Mouse (Mus musculus): ENCODE measurements around the gene Rundc3a.

Gene Rundc3a

DNA sequence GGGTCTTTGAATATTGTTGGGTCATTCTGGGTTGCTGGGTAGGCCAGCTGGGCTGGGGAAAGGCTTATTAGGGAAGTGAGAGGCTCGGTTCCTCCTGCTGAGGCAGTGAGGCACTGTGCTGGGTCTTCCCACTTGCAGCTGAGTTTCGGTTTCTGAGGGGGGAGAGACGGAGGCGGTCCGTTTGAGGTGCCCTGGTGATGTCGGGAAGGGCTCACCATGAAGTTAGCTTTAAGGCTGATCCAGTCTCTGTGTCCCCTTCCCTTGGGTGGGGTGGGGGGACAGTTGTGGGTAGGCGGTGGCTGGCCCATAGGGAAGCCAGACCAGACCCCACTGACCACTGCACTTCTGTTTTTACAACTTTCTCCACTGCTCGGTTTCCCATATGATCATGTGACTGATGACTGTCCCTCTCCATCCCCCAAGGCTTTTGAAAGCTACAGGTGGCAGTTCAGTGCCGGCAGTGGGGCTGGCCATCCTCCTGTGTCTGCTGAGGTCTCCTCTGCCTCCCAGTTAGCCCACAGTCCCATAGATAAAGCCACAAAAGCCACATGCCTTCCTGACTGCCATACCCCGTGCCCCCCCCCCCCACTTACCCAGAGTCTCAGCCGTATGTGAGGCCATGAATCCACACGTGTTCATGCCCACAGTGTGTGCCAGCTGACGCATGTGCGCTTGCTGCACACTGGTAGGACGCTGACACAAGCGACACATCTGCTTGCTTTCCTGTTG lies 39.1 kb downstream of the Rundc3a start:
- in situ Hi-C loops (cut with MboI, MseI) = loop anchor here (5.0 kb wide), 1 partner anchor 120 kb away; no protein-coding TSS in a partner anchor

DNA sequence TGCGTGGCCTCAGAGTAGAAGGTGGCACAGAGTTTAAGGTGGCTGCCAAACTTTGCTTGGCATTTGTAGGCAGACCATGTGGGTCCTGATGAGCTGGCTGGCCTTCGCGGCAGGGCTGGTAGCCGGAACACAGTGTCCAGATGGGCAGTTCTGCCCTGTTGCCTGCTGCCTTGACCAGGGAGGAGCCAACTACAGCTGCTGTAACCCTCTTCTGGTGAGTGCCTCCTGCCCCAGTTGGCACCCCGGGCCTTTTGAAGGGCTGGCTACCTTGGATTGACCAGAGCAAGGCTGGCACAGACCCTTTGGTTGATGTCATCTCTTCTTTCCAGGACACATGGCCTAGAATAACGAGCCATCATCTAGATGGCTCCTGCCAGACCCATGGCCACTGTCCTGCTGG lies 39.7 kb downstream of the Rundc3a start:
- in situ Hi-C loops (cut with MboI, MseI) = loop anchor here (5.0 kb wide), 1 partner anchor 121 kb away; no protein-coding TSS in a partner anchor

DNA sequence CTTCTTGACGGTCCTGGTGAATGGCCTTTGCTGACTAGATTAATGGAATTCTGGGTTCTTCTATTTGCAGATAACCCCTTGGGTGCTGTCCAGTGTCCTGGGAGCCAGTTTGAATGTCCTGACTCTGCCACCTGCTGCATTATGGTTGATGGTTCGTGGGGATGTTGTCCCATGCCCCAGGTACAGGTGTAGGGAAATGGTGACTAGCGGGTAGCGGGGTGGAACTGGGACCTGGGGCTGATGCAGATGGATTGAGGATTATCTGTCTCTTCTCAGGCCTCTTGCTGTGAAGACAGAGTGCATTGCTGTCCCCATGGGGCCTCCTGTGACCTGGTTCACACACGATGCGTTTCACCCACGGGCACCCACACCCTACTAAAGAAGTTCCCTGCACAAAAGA lies 40.7 kb downstream of the Rundc3a start:
- in situ Hi-C loops (cut with MboI, MseI) = loop anchor here (5.0 kb wide), 1 partner anchor 122 kb away; no protein-coding TSS in a partner anchor

DNA sequence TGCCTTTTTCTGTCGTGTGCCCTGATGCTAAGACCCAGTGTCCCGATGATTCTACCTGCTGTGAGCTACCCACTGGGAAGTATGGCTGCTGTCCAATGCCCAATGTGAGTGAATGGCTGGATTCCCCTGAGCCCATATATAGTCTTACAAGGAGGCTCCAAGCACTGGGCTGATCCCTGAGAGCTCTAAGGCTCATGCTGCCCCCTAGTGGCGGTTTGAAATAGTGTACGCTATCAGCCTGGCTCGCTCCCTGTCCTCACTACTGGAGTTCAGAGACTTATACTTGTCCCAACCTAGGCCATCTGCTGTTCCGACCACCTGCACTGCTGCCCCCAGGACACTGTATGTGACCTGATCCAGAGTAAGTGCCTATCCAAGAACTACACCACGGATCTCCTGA lies 41.2 kb downstream of the Rundc3a start:
- in situ Hi-C loops (cut with MboI, MseI) = loop anchor here (5.0 kb wide), 1 partner anchor 122 kb away; no protein-coding TSS in a partner anchor

DNA sequence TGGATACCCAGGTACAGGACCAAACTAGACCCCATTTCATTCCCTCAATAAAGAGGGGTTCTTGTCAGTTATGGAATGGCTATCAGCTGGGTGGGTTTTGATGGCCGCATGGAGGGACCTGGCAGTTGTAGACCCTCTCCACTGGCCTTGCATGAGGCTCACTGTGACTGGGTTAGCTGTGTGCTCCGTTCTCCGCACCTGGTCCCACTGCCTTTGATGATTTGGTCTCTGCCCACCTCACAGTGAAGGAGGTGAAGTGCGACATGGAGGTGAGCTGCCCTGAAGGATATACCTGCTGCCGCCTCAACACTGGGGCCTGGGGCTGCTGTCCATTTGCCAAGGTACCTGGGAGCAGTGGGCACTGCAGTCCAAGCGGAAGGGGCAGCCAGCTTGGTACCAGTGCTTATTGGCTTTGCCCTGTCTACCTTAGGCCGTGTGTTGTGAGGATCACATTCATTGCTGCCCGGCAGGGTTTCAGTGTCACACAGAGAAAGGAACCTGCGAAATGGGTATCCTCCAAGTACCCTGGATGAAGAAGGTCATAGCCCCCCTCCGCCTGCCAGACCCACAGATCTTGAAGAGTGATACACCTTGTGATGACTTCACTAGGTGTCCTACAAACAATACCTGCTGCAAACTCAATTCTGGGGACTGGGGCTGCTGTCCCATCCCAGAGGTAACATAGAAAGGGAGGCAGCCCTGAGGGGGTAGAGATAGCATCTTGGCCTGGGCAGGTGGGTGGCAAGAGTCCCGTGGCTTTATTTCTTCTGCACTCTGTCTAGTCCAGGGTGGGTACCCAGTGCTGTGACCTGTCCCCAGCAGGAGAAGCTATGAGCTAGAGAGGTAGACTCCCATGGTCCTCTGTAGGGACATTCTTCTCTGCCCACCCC lies 41.9 kb downstream of the Rundc3a start:
- in situ Hi-C loops (cut with MboI, MseI) = loop anchor here (5.0 kb wide), 1 partner anchor 123 kb away; no protein-coding TSS in a partner anchor

DNA sequence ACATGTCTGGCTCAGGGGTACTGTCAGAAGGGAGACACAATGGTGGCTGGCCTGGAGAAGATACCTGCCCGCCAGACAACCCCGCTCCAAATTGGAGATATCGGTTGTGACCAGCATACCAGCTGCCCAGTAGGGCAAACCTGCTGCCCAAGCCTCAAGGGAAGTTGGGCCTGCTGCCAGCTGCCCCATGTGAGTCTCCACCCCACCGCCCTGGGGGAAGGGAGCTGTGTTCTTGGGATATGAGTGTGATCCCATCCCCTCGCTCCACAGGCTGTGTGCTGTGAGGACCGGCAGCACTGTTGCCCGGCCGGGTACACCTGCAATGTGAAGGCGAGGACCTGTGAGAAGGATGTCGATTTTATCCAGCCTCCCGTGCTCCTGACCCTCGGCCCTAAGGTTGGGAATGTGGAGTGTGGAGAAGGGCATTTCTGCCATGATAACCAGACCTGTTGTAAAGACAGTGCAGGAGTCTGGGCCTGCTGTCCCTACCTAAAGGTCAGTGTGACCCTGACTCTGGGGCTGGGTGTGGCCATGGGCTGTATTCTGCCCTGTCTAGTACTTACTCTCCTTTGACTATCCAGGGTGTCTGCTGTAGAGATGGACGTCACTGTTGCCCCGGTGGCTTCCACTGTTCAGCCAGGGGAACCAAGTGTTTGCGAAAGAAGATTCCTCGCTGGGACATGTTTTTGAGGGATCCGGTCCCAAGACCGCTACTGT lies 42.7 kb downstream of the Rundc3a start:
- in situ Hi-C loops (cut with MboI, MseI) = no loop called here

DNA sequence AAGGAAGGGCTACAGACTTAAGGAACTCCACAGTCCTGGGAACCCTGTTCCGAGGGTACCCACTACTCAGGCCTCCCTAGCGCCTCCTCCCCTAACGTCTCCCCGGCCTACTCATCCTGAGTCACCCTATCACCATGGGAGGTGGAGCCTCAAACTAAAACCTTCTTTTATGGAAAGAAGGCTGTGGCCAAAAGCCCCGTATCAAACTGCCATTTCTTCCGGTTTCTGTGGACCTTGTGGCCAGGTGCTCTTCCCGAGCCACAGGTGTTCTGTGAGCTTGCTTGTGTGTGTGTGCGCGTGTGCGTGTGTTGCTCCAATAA lies 43.2 kb downstream of the Rundc3a start:
- in situ Hi-C loops (cut with MboI, MseI) = no loop called here

DNA sequence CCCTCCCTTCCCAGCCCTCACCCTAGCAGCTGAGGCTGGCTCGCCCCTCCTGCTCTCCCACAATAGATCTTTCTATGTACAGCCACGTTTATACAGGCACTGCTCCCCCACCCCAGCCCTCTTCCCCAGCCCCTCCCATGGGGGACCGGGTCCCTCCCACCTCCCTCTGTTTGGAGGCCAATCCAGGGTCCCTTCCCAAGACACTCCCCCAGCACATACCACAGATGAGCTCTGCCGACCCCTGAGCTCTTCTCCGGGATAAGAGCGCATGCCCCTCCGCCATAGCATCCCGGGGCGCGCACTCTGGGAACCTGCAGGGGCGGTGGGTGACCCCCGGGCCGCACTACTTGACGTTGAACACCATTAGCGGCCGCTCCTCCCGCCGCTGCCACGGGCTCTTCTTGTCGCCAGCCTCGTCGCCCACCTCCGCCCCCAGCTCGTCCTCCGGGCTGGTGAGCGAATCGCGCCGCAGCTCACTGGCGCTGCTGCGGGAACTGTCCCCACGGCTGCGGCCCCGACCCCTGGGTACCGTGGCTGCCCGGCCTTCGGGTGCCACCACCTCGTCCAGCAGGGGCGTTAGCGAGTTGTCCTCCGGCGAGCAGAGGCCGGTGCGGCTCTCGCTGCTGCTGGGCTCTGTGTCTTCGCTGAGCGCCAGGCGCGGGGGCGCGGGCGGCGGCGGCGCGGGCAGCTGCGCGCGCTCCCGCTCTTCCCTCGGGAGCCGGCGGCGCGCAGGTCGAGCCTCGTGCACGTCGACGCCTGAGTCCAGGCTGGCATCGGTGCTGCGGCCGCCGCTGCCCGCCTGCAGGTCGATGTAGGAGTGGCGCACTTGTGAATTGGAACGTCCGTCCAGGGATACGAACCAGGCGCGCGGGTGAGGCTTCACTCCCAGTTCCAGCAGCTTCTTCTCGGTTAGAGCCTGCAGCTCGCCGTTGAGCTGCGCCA lies 44.2 kb downstream of the Rundc3a start:
- in situ Hi-C loops (cut with MboI, MseI) = no loop called here

DNA sequence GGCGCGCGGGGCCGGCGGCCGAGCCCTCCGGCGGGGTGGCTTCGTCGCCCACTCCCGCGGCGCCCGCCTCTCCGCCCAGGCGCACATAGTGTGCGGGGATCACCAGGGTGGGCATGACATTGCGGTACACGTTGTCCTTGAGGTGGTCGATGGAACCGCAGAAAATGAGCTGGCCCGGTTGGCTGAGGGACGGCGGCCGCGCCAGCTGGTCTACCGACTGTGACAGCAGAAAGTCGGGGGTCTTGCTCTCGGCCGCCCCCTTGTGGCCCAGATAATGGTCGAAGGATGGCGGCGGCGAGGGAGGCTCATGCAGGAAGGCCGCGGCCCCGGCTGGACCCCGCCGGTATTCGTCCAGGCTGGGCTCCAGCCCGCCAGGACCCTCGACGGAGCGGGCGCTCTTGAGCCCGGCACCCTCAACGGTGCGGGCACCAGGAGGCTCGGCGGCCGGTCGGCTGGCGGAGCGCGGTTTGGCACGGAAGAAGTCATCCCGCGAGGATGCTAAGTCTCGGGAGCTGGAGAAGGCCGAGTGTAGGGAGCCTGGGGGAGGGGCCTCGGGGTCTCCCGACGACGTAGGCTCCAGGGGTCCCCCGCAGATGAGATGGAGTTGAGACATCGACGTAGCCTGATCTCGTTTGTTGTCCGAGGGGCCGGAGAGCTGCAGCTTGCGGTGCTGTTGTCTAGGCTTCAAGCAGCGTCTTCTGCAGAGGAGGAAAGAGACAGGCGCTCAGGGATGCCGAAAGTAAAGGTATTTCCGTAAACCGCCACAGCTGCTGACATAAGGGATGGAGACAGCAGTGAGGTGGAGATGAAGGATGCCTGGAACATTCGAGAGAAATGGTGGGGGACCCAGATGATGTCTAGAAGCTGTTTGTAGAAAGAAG lies 45.2 kb downstream of the Rundc3a start:
- in situ Hi-C loops (cut with MboI, MseI) = no loop called here

DNA sequence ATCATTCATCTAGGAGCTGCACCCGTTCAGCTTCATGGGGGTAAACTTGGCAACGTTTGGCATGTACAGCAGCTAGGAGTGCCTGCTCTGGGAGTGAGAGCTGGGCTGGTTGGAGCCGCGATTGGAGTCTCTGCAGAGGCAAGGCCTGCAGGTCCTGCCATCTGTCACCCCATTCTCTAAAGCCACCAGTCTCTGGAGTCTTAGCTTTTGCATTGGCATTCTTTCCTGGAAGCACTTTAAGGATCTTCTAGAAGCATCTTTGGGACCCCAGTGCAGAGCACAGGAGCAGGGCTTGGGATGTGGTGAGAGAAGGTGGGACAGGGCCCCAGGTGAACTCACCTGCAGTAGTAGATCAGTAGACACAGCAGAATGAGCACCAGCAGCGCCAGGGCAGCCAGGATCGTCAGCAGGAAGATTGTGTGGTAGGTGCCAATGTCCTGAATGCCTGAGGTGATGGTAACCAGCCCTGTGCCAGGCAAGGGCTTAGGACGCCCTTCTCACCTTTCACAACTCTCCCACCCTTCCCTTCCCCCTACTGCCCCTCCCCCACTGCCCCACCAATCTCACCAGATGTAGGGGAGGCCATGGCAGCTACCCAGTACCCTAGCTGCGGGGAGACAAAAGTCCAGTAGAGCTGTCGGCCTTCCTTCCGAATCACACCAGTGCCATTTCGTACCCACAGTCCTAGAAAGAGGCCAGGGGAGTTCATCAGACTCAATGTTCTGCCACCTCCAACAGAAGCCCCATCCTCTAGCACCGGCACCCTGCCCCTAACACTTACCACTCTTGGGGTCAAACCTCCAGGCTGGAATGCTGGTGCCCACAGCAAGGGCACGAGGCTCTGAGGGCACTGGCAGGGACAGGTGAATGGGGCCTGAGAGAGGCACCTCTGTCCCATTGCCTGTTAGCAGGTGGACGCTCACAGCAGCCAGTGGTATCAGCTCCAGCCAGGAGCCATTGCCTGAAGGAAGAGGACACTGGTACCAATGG lies 46.2 kb downstream of the Rundc3a start:
- in situ Hi-C loops (cut with MboI, MseI) = no loop called here

DNA sequence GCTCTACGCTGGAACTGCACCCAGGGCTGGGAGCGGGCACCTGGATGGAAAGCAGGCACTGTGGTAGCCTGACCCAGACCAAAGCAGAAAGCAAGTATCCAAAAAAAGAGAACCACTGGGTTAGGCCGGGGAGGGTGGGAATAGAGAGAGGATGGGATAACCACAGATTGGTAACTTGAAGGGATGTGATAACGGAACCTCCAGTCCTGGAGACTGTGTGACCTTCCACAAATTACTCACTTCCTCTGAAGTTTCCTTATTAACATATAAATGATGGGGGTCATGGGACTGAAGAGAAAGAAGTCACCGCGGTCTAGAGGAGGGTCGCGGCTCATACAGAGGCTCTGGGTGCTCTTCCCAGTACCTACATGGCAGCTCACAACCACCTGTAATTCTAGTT lies 47.1 kb downstream of the Rundc3a start:
- in situ Hi-C loops (cut with MboI, MseI) = no loop called here

DNA sequence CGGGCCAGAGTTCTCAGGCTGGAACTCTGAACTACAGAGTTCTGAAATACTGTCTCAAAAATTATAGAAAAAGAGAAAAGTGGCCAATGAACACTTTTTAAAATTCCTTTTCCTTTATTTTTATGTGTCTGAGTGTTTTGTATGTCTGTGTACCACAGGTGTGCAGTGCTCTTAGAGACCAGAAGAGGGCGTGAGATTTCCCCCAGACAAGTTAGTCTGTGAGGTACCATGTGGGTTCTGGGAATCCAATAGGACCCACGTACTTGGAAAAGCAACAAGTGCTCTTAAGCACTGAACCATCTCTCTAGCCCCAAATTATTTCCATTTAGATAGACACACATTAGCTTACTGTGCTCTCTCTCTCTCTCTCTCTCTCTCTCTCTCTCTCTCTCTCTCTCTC lies 48.2 kb downstream of the Rundc3a start:
- in situ Hi-C loops (cut with MboI, MseI) = no loop called here

DNA sequence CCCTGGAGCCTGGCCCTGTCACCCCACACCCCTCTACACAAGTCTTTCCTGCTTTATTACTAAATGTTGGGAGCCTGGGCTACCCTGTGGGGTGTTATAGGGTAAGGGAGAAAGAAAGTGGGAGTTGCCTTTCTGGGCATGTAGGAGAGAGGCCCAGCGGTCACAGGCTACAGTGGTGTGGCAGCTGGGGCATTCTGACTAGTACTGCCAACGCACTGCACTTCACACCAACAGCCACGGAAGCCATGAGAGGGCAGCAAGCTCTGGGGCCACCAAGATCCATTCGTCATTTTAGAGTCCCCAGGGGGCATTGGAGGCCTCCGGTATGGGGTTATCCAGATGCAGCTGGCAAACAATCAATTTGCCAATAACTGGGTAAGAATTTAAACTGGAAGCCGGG lies 48.9 kb downstream of the Rundc3a start:
- in situ Hi-C loops (cut with MboI, MseI) = no loop called here

DNA sequence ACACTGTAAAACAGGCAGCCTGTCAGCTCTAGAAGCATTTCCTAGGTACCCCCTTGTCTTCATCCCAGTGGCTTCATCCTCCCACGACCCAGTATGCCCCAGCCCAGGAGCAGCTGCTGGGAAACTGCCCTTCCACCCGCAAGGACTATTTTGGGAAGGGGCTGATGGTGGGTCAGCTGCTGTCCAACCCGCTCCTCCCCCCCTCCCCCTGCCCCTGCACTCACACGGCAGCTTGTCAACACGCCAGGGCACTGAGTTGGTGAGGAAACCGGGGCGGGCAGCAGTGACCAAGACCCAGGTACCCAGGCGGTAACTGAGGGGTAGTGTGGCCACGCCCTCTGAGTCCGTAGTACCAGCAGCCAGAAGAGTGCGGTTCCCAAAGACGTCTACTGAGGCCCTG lies 50.5 kb downstream of the Rundc3a start:
- in situ Hi-C loops (cut with MboI, MseI) = no loop called here

DNA sequence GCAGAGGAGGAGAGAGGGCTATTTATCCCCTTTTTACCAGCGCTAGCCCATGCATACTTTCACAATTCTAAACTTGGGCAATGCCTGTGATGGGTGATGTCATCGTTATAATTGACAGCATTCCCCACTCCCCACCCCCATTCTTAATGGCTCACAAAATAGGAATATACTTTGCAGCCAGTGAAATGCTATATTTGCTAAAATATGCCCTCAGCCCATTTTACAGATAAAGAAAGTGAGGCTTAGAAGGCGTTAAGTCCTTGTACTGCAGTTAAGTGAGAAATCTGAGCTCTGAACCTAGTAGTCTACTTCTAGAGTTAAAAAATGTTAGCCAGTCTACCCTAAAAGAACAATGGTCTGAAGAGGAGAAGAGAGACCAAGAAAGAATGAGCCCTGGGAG lies 51.1 kb downstream of the Rundc3a start:
- in situ Hi-C loops (cut with MboI, MseI) = no loop called here

DNA sequence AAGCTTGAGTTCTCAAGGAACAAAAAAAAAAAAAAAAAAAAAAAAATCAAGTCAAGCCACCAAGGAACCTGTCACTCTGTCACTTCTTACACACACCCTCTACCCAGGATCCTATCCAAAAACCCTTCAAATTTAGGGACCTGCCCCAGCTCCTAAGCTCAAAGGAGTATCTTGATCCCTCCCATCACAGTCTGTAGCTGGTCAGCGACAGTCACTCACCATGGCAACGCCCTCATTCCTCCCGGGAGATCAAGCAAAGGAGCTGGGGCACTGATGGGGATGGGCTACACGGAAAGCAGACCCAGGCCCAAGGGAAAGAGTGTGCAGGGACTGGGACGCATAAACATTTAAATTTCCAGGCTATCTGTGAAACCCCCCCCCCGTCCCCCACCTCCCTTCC lies 51.6 kb downstream of the Rundc3a start:
- in situ Hi-C loops (cut with MboI, MseI) = no loop called here

DNA sequence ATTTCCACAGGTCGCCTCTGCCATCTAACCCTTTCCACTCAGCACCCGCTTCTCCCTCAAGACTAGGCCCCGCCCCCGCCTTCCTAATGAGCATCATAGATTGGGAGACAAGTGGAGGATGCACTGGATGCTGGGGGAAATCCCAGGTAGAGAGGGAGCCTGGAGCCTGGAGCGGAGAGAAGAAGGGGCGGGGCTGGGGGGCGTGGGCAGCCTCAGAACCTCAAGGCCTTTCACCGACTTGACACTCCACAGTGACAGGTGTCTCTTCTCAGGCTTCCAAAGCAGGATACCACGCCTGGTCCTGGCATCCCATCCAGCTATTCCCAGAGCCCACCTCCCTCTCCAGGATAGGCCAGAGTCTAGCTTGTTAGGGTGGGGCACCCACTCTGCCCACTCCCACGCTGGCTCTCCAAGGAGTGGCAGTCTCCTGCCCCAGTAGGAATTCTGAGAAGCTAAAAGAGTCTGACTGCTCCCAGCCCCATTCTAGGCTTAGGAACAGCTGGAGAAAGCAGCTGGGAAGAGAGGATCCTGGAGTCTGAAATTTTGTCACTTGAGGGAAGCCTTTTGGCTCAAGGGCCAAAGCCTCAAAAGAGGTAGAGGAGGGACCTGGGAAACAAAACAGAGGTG lies 52.2 kb downstream of the Rundc3a start:
- in situ Hi-C loops (cut with MboI, MseI) = no loop called here

DNA sequence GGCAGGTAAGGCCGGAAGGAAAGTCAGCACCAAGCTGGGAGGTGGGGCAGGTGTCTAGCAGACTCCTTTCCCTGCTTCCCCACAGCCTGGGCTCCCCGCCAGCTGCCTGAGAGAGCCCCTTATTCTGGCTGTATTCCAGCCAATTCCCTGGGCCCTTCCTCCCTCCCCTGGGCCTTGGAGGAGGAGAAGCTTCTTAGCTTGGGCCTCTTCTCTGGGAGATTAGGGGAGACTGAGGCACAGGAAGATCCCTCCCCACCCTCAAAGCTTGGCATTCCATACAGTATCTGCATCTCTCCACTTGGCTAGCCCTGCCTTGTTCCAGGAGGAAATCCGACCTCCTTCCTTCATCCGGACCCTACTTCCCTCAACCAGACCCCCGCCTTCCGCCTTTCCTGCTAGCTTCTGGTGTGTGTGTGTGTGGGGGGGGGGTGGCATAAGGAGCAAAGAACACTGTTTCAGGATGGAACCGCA lies 52.7 kb downstream of the Rundc3a start:
- in situ Hi-C loops (cut with MboI, MseI) = no loop called here

Measured in regulatory T cell (primary cell).